ENCODE assay signal across 26 mouse cellular contexts in genomic region chr4:82443441-82443840, GRCm38 (mm10).
A peak's percentile ranks its signal among the peaks of the same experiment; 100 is the strongest.
DNase-seq lines count a peak whose midpoint lies in the region; ATAC-seq and TF ChIP-seq lines count a peak whose summit lies in the region.
"Had no signal": no experiment of that assay in that cellular context is flagged by ENCODE, and none has a peak within 500 bp of the region (broad histone marks: within the 10 kb centered on the region; RNA-seq: fewer than 3 reads in every experiment).

No protein-coding gene starts in this region.

- H3K4me3 ChIP-seq in heart, embryonic 13.5 days, result no peak overlapping the region
- no peak overlapping the region for H3K4me3 ChIP-seq in kidney, embryonic 16.5 days (ENCODE audit: low read length)
- no peak overlapping the region for H3K4me3 ChIP-seq in lung, postnatal 0 days (ENCODE audit: low read depth, low read length)
- H3K4me3 ChIP-seq: embryonic facial prominence, embryonic 10.5 days; forebrain, embryonic 10.5 days; heart, embryonic 10.5 days; limb, embryonic 10.5 days; liver, embryonic 15.5 days; megakaryocyte, embryonic 14.5 days; neural tube, embryonic 12.5 days had no signal

- peaks cover 96% of the 10 kb centered on the region for H3K4me1 ChIP-seq in heart, embryonic 13.5 days
- peaks cover 57% of the 10 kb centered on the region for H3K4me1 ChIP-seq in kidney, embryonic 16.5 days (ENCODE audit: insufficient read depth, low read length)
- peaks cover 38% of the 10 kb centered on the region for H3K4me1 ChIP-seq in lung, postnatal 0 days (ENCODE audit: insufficient read depth, low read depth, low read length)
- H3K4me1 ChIP-seq: megakaryocyte, embryonic 14.5 days had no signal

- no peak for TF ChIP-seq CTCF in lung, postnatal 0 days (IDR thresholded peaks at IDR 0.05)

- no peaks in the 10 kb centered on the region for H3K27me3 ChIP-seq in heart, embryonic 13.5 days (replicated peaks)
- H3K27me3 ChIP-seq in kidney, embryonic 16.5 days (ENCODE audit: insufficient read depth, low read length), result no peaks in the 10 kb centered on the region; the same call in 1 of the 2 replicates
- H3K27me3 ChIP-seq in lung, postnatal 0 days (replicated peaks; ENCODE audit: insufficient read depth, low read length), result no peaks in the 10 kb centered on the region
- H3K27me3 ChIP-seq: liver, embryonic 15.5 days; megakaryocyte, embryonic 14.5 days; neural tube, embryonic 12.5 days had no signal

- 82% methylated on average over 5 of the region's 5 CpGs for WGBS in heart, embryonic 13.5 days
- 79% methylated on average over 5 of the region's 5 CpGs for WGBS in kidney, embryonic 16.5 days
- WGBS in lung, postnatal 0 days, result 78% methylated on average over 5 of the region's 5 CpGs

- peak overlapping the region; percentile 42; the same call in 1 of the 2 replicates for H3K27ac ChIP-seq in heart, embryonic 13.5 days (replicated peaks)
- H3K27ac ChIP-seq in kidney, embryonic 16.5 days (ENCODE audit: low read length), result no peak overlapping the region
- H3K27ac ChIP-seq in lung, postnatal 0 days (ENCODE audit: low read length), result peak overlapping the region; percentile 33; the same call in 1 of the 2 replicates
- H3K27ac ChIP-seq: embryonic facial prominence, embryonic 10.5 days; forebrain, embryonic 10.5 days; heart, embryonic 10.5 days; hindbrain, embryonic 14.5 days; limb, embryonic 10.5 days; liver, embryonic 15.5 days; neural tube, embryonic 12.5 days had no signal

- H3K36me3 ChIP-seq in heart, embryonic 13.5 days, result no peaks in the 10 kb centered on the region
- H3K36me3 ChIP-seq in kidney, embryonic 16.5 days (ENCODE audit: insufficient read depth, low read length), result no peaks in the 10 kb centered on the region
- H3K36me3 ChIP-seq in lung, postnatal 0 days (ENCODE audit: insufficient read depth, low read length), result no peaks in the 10 kb centered on the region
- H3K36me3 ChIP-seq: embryonic facial prominence, embryonic 10.5 days; forebrain, embryonic 10.5 days; heart, embryonic 10.5 days; limb, embryonic 10.5 days; liver, embryonic 15.5 days; neural tube, embryonic 12.5 days had no signal

- ATAC-seq in heart, embryonic 13.5 days (ENCODE audit: extremely low read depth, insufficient number of reproducible peaks, low FRiP score, low TSS enrichment), result no peak
- no peak for ATAC-seq in kidney, embryonic 16.5 days (ENCODE audit: low FRiP score, low TSS enrichment)
- no peak for ATAC-seq in lung, postnatal 0 days
- ATAC-seq in megakaryocyte-erythroid progenitor cell, adult 5-6 weeks (replicated peaks; ENCODE audit: low FRiP score, low TSS enrichment, poor library complexity, severe bottlenecking), result no peak
- ATAC-seq: forebrain, embryonic 16.5 days; inflammation-experienced regulatory T-cells, adult 6 months had no signal

- DNase-seq in heart, postnatal 14 days, result no peak
- DNase-seq in kidney, adult 8-10 months, result peak; percentile 31 to 54
- DNase-seq in lung, postnatal 0 days (ENCODE audit: low spot score), result no peak
- no peak for DNase-seq in lung, postnatal 10 days
- DNase-seq: adrenal gland, postnatal 25 days; cerebellum, adult 11 months; cerebellum, adult 9-11 months; gastrocnemius, postnatal 25 days; heart, postnatal 4 days; liver; midbrain, embryonic 14.5 days; retina, postnatal 1 day; thymus, postnatal 25 days had no signal

- intact Hi-C loops in heart, postnatal 14 days (cut with DNase I), result no loop called here

- no peaks in the 10 kb centered on the region for H3K9me3 ChIP-seq in heart, embryonic 13.5 days
- H3K9me3 ChIP-seq in kidney, embryonic 16.5 days (ENCODE audit: low read length), result no peaks in the 10 kb centered on the region
- no peaks in the 10 kb centered on the region for H3K9me3 ChIP-seq in lung, postnatal 0 days (ENCODE audit: low read length)
- H3K9me3 ChIP-seq: embryonic facial prominence, embryonic 10.5 days; forebrain, embryonic 10.5 days; heart, embryonic 10.5 days; limb, embryonic 10.5 days; liver, embryonic 15.5 days; neural tube, embryonic 12.5 days had no signal

- H3K9ac ChIP-seq in heart, embryonic 13.5 days, result no peak overlapping the region
- H3K9ac ChIP-seq in kidney, embryonic 16.5 days (replicated peaks; ENCODE audit: low read length), result no peak overlapping the region
- no peak overlapping the region for H3K9ac ChIP-seq in lung, postnatal 0 days (replicated peaks; ENCODE audit: low read depth)
- H3K9ac ChIP-seq: hindbrain, embryonic 14.5 days; liver, embryonic 15.5 days; neural tube, embryonic 12.5 days had no signal

- TF ChIP-seq EP300 in lung, postnatal 0 days (IDR thresholded peaks at IDR 0.05), result no peak

- H3K4me2 ChIP-seq in heart, embryonic 13.5 days, result no peak overlapping the region
- H3K4me2 ChIP-seq in kidney, embryonic 16.5 days (replicated peaks; ENCODE audit: low read depth, low read length), result no peak overlapping the region
- no peak overlapping the region for H3K4me2 ChIP-seq in lung, postnatal 0 days (replicated peaks; ENCODE audit: low read depth, low read length)
- H3K4me2 ChIP-seq: hindbrain, embryonic 14.5 days; liver, embryonic 15.5 days; neural tube, embryonic 12.5 days had no signal

Comparison
In these comparisons a context has a peak if more than half of its experiments do, and no peak if none do; other contexts are left out.
1. DNase-seq: peak in kidney, adult 8-10 months (2 of 2); none in heart, postnatal 14 days (0 of 2), lung, postnatal 0 days (single experiment) and lung, postnatal 10 days (single experiment).